Mouse (Mus musculus) neutrophil, adult 5-6 weeks (primary cell): ENCODE measurements at regions not wholly inside any gene's neighbourhood (a gene's known extent, or its start where the extent isn't known, plus 50 kb on each side); places are given as distances from the start of the nearest gene placed in this dataset.

Experiments
- ATAC-seq: fragments of 151-379, 151-347 bp; 2 replicates; pipeline ENCODE4 v1.8.0; 2017; ENCODE audit warnings: mild to moderate bottlenecking, moderate TSS enrichment; ENCODE audit not compliant: insufficient number of reproducible peaks, poor library complexity, low FRiP score, severe bottlenecking; ENCODE audit errors: extremely low read depth

- ATAC-seq = no peak
Measured at GRCm38 (mm10) chr1:23575515-23575914, 177.9 kb upstream of the Ogfrl1 start.

- no peak for ATAC-seq
Measured at GRCm38 (mm10) chr1:23576150-23576549, 178.6 kb upstream of the Ogfrl1 start.

GRCm38 (mm10) chr1:23589414-23589942, 172.1 kb upstream of the B3gat2 start:
- ATAC-seq = no peak

GRCm38 (mm10) chr1:23602710-23603291, 158.8 kb upstream of the B3gat2 start:
- no peak for ATAC-seq

GRCm38 (mm10) chr1:23629366-23629765, 132.2 kb upstream of the B3gat2 start:
- ATAC-seq = no peak

- no peak for ATAC-seq
Measured at GRCm38 (mm10) chr1:23645093-23645492, 116.5 kb upstream of the B3gat2 start.

GRCm38 (mm10) chr1:23648875-23649506, 112.6 kb upstream of the B3gat2 start:
- no peak for ATAC-seq

GRCm38 (mm10) chr1:23649886-23650285, 111.7 kb upstream of the B3gat2 start:
- no peak for ATAC-seq

GRCm38 (mm10) chr1:23653628-23654027, 107.9 kb upstream of the B3gat2 start:
- no peak for ATAC-seq

GRCm38 (mm10) chr1:23655768-23656167, 105.8 kb upstream of the B3gat2 start:
- no peak for ATAC-seq

GRCm38 (mm10) chr1:23656302-23656701, 105.3 kb upstream of the B3gat2 start:
- no peak for ATAC-seq

GRCm38 (mm10) chr1:23656718-23657117, 104.8 kb upstream of the B3gat2 start:
- ATAC-seq = no peak

GRCm38 (mm10) chr1:23670514-23670913, 91.0 kb upstream of the B3gat2 start:
- no peak for ATAC-seq

GRCm38 (mm10) chr1:23674357-23674756, 87.2 kb upstream of the B3gat2 start:
- ATAC-seq = no peak

- ATAC-seq = no peak
Measured at GRCm38 (mm10) chr1:23676301-23676700, 85.3 kb upstream of the B3gat2 start.

- ATAC-seq = no peak
Measured at GRCm38 (mm10) chr1:23689398-23689797, 72.2 kb upstream of the B3gat2 start.

- peak; percentile 77; the same call in 1 of the 2 replicates for ATAC-seq
Measured at GRCm38 (mm10) chr1:23705489-23705888, 56.1 kb upstream of the B3gat2 start.

- no peak for ATAC-seq
Measured at GRCm38 (mm10) chr1:23706450-23706849, 55.1 kb upstream of the B3gat2 start.
